Mouse (Mus musculus) limb, embryonic 14.5 days (tissue): ENCODE measurements around the gene Ubap2l. TPM values are rescaled to one million over a fixed set of nuclear protein-coding genes. Genes with fewer than 3 reads are reported as not detected.

Experiments used
- ATAC-seq: fragments of 200-750 bp; cut with Nextera tagmentation; 2 replicates; pipeline ENCODE4 v1.8.0; 2017; ENCODE audit warnings: low read depth, moderate number of reproducible peaks, moderate TSS enrichment; ENCODE audit not compliant: low FRiP score
- DNase-seq: peaks from one replicate; pipeline ENCODE4 v3.0.0-alpha.2; 2015; ENCODE audit warnings: low spot score
- H3K27ac ChIP-seq: fragments of 300-500 bp; sonication (generic); replicated peaks from 2 replicates; pipeline ENCODE4 v1.5.1; 2014; ENCODE audit warnings: low read depth, mild to moderate bottlenecking, low read length, moderate library complexity, mixed read lengths
- H3K27me3 ChIP-seq: fragments of 300-500 bp; sonication (generic); 2 replicates; pipeline ENCODE4 v1.6.1; 2014; ENCODE audit warnings: low read length, mixed read lengths; ENCODE audit not compliant: control insufficient read depth, insufficient read depth
- H3K36me3 ChIP-seq: fragments of 300-500 bp; sonication (generic); 2 replicates; pipeline ENCODE4 v1.6.1; 2014; ENCODE audit warnings: mild to moderate bottlenecking, low read length, moderate library complexity, mixed read lengths; ENCODE audit not compliant: control insufficient read depth, insufficient read depth
- H3K4me1 ChIP-seq: fragments of 300-500 bp; sonication (generic); 2 replicates; pipeline ENCODE4 v1.6.1; 2014; ENCODE audit warnings: antibody characterized with exemption, low read length, mixed read lengths; ENCODE audit not compliant: control insufficient read depth, insufficient read depth
- H3K4me2 ChIP-seq: fragments of 300-500 bp; sonication (generic); replicated peaks from 2 replicates; pipeline ENCODE4 v1.6.1; 2014; ENCODE audit warnings: low read depth, mild to moderate bottlenecking, low read length, moderate library complexity; ENCODE audit not compliant: severe bottlenecking
- H3K4me3 ChIP-seq: fragments of 300-500 bp; sonication (generic); replicated peaks from 2 replicates; pipeline ENCODE4 v1.5.1; 2014; ENCODE audit warnings: low read length
- H3K9ac ChIP-seq: fragments of 300-500 bp; sonication (generic); 2 replicates; pipeline ENCODE4 v1.6.1; 2014; ENCODE audit warnings: mild to moderate bottlenecking, low read depth, low read length, moderate library complexity; ENCODE audit not compliant: severe bottlenecking
- H3K9me3 ChIP-seq: fragments of 300-500 bp; sonication (generic); 2 replicates; pipeline ENCODE4 v1.6.1; 2016; ENCODE audit warnings: low read length; ENCODE audit not compliant: control insufficient read depth
- POLR2A ChIP-seq: fragments of 200-500 bp; IDR thresholded peaks from 2 replicates; pipeline ENCODE4 v1.8.0; 2012; ENCODE audit warnings: inconsistent platforms, mild to moderate bottlenecking, moderate library complexity, borderline replicate concordance; ENCODE audit not compliant: insufficient read depth, insufficient read length; ENCODE audit errors: extremely low read depth
- WGBS: fragments of 180-500 bp; shearing (Covaris S2); extraction: QIAGEN DNeasy Blood & Tissue Kit; methylation state at CpG from one replicate; pipeline ENCODE4 v1.1.7; 2014; 5-methylcytosine and 5-hydroxymethylcytosine counted together
- microRNA counts: library from miRNA; unstranded; fragments of <30 nt; microRNA quantifications from one replicate; lab custom pipeline; 2016
- microRNA-seq: library from miRNA; unstranded; fragments of <30 nt; microRNA quantifications from one replicate; pipeline ENCODE4, GENCODE M21; 2016
- polyA plus RNA-seq, 2 experiments: library from polyadenylated mRNA; depleted of rRNA in 1 of 2; stranded (reverse) in 1 of 2; unstranded in 1 of 2; fragments of >200 nt; fragmentation: Nextera tagmentation in 1 of 2; extraction: Ambion mirVana in 1 of 2; gene quantifications; 2 replicates each; pipeline versions ENCODE4 v1.2.1 to v1.2.3; 2012 to 2014

The Ubap2l gene
- polyA plus RNA-seq, 2 experiments: 205 to 214 TPM

DNA sequence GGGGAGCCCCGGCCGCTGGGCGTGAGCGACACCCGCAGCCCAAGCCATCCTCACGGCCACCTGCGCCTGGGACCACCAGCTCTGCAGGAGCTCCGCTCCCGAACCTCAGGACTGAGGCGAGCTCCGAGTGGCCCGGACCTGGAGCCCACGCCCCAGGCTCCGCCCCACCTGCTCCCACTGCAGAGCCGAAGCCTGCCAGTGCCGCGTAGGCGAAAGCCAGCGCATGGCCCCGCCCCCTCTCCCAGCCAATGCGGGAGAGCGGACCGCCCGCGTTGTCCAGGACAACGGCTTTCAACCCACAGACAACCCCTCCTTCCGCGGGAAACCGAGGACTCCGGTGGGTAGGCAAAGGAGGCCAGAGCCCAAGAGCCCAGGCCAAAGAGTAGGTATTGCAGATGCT, 92.0 kb downstream of the Ubap2l start:
- H3K4me2 ChIP-seq: peak overlapping the region; percentile 98
- no peaks in the 10 kb centered on the region for H3K27me3 ChIP-seq
- WGBS: 0% methylated on average over 22 of the region's 30 CpGs
- H3K9me3 ChIP-seq: no peaks in the 10 kb centered on the region
- peak; percentile 92 for ATAC-seq
- H3K27ac ChIP-seq: 0 out of 2 replicates have a peak overlapping the region, but pooled peaks have one; percentile 28
- H3K4me1 ChIP-seq: peaks cover 25% of the 10 kb centered on the region
- H3K9ac ChIP-seq: peak overlapping the region; percentile 60
- no peak for TF ChIP-seq POLR2A
- peak overlapping the region; percentile 86 for H3K4me3 ChIP-seq
- DNase-seq: peak; percentile 93
- peaks cover 40% of the 10 kb centered on the region for H3K36me3 ChIP-seq

DNA sequence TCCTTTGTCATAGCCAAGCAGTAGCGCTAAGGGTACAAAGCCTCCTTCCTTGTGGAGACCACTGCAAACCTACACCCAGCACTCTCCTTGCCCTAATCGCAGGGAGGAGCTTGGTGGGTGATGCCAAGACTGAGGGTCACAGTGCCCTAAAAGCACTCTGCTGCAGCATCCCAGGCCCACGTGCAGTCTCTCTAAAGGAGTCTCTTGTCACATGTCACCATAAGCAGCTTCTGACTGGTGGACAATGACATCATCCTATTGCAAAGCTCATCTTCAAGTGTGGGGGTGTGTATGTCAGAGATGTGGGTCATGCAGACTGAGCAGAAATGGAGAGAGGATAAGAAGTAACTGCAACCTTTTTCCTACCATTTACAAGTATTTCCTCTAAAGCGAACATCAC, 93.0 kb downstream of the Ubap2l start:
- Histone ChIP-seq H3K4me3 (no peak overlapping the region), H3K9ac (no peak overlapping the region), H3K9me3 (no peaks in the 10 kb centered on the region), H3K27ac (no peak overlapping the region), H3K4me1 (peaks cover 19% of the 10 kb centered on the region), H3K27me3 (no peaks in the 10 kb centered on the region), H3K36me3 (peaks cover 46% of the 10 kb centered on the region), H3K4me2 (0 out of 2 replicates have a peak overlapping the region, but pooled peaks have one; percentile 98)
- DNase-seq: no peak
- TF ChIP-seq POLR2A: no peak
- ATAC-seq: no peak
- 90% methylated on average over 4 of the region's 4 CpGs for WGBS

DNA sequence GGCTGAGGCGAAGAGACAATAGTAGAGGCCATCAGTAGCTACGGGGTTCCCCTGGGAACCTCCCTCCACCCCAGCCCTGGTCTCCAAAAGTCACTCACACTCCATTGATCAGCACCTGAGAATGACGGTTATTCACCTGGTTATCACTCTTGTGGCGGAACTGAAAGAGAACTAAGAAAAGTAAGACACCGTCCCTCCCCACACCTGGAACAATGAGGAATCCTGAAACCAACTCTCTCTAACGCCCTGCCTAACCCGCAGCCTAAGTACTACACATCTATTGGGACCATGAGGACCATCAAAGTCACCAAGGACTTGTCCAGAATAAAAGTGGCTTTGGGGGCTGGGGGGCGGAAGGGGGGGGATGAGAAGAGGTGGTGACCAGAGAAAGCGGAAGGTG, 94.5 kb downstream of the Ubap2l start:
- H3K36me3 ChIP-seq: peaks cover 62% of the 10 kb centered on the region
- no peak overlapping the region for H3K4me3 ChIP-seq
- no peak for DNase-seq
- no peaks in the 10 kb centered on the region for H3K27me3 ChIP-seq
- H3K9me3 ChIP-seq: no peaks in the 10 kb centered on the region
- ATAC-seq: no peak
- WGBS: 93% methylated on average over 9 of the region's 9 CpGs
- peaks cover 19% of the 10 kb centered on the region for H3K4me1 ChIP-seq
- H3K27ac ChIP-seq: no peak overlapping the region
- TF ChIP-seq POLR2A: no peak
- no peak overlapping the region for H3K9ac ChIP-seq
- H3K4me2 ChIP-seq: no peak overlapping the region

DNA sequence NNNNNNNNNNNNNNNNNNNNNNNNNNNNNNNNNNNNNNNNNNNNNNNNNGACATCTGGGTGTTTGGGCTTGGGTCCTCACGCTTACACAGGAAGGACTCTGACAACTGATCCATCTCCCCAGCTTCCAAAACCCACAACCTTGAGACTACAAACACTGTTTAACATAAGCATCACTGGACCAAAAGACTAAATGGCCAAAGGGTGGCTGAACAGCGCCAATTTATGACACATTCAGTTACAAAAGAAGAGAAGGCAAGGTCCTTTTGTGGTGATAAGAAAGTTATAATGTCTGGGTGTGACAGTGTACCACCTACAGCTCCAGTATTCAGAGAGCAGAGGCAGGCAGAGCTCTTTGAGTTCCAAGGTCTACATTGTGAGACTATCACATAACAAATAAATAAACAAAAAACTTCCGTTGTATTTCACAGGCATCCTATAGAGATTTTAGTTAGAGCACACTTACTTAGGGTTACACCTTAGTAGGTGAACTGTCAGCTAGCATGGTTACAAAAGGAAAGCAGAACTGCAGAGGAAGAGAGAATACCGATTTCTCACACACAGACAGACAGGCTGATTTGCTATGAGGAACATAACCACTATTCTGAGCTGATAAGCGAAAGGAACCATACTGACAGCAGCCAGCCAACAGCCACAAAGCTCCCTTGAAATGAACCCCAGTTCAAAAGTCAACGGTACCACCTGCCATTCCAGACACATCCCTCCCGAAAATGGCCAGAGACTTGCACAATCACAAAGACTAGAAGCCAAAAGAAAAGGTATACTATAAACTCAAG, 96.1 kb downstream of the Ubap2l start:
- peaks cover 11% of the 10 kb centered on the region for H3K4me1 ChIP-seq
- no peak for ATAC-seq
- H3K27ac ChIP-seq: no peak overlapping the region
- 91% methylated on average over 7 of the region's 7 CpGs for WGBS
- no peak overlapping the region for H3K4me3 ChIP-seq
- H3K9ac ChIP-seq: no peak overlapping the region
- TF ChIP-seq POLR2A: no peak
- no peak for DNase-seq
- H3K9me3 ChIP-seq: no peaks in the 10 kb centered on the region
- no peaks in the 10 kb centered on the region for H3K27me3 ChIP-seq
- no peak overlapping the region for H3K4me2 ChIP-seq
- peaks cover 77% of the 10 kb centered on the region for H3K36me3 ChIP-seq

DNA sequence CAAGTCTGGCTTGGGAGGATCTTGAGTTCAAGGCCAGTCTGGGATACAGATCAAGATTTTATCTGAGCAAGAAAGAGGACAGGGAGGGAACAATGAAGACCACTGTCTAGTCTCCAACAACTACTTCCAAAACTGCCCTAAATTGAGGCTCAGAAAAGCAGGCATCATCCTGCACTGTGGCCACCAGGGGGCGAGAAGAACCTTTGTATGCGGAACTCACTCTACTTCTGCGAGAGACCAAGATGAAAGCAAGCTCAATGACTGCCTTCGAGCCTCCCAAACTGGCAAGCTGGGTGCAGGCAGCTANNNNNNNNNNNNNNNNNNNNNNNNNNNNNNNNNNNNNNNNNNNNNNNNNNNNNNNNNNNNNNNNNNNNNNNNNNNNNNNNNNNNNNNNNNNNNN, 99.0 kb downstream of the Ubap2l start:
- no peak overlapping the region for H3K4me2 ChIP-seq
- peak; percentile 71 for DNase-seq
- TF ChIP-seq POLR2A: no peak
- no peak for ATAC-seq
- WGBS: 1% methylated on average over 4 of the region's 4 CpGs
- no peaks in the 10 kb centered on the region for H3K4me1 ChIP-seq
- H3K27ac ChIP-seq: no peak overlapping the region
- no peak overlapping the region for H3K9ac ChIP-seq
- no peaks in the 10 kb centered on the region for H3K9me3 ChIP-seq
- H3K27me3 ChIP-seq: no peaks in the 10 kb centered on the region
- H3K36me3 ChIP-seq: peaks cover 96% of the 10 kb centered on the region
- H3K4me3 ChIP-seq: no peak overlapping the region

MicroRNA genes within 50 kb of the gene (microRNA counts, 519-probe panel; counts per million panel counts)
- microRNA mmu-miR-190b (lab: Ali Mortazavi, UCI): 3,516 counts per million, percentile 70 among the panel's probes with 10 or more counts

Small RNA genes lying within 50 kb of the gene (microRNA-seq; reads per million reads assigned to microRNA genes)
- gene Mir190b (8.2 reads per million, percentile 19 among the genes with 10 or more reads in this experiment), gene Mir7669 (not detected)

Other genes with a start within 250 kb of the Ubap2l start
- gene She, start 221.3 kb downstream of the Ubap2l start, polyA plus RNA-seq (2012; rRNA removed): 2.9 TPM in 2 replicates
- gene She, start 221.3 kb downstream of the Ubap2l start, polyA plus RNA-seq (2014; fragmentation: Nextera tagmentation; extraction: Ambion mirVana): 4.7 and 4.9 TPM in 2 replicates
- 1.1 and 1.2 TPM in 2 replicates for gene Il6ra, start 139.4 kb downstream of the Ubap2l start, polyA plus RNA-seq (2012; rRNA removed)
- 1.3 and 1.5 TPM in 2 replicates for gene Il6ra, start 139.4 kb downstream of the Ubap2l start, polyA plus RNA-seq (2014; fragmentation: Nextera tagmentation; extraction: Ambion mirVana)
- gene Atp8b2, start 89.1 kb downstream of the Ubap2l start, polyA plus RNA-seq (2012; rRNA removed): 88.4 and 110 TPM in 2 replicates
- 20.5 and 24.6 TPM in 2 replicates for gene Atp8b2, start 89.1 kb downstream of the Ubap2l start, polyA plus RNA-seq (2014; fragmentation: Nextera tagmentation; extraction: Ambion mirVana)
- gene Hax1, start 53.8 kb downstream of the Ubap2l start, polyA plus RNA-seq (2012; rRNA removed): 110 and 121 TPM in 2 replicates
- 135 and 139 TPM in 2 replicates for gene Hax1, start 53.8 kb downstream of the Ubap2l start, polyA plus RNA-seq (2014; fragmentation: Nextera tagmentation; extraction: Ambion mirVana)
- 62.2 and 69.4 TPM in 2 replicates for gene 4933434E20Rik, start 992 bp downstream of the Ubap2l start, polyA plus RNA-seq (2012; rRNA removed)
- gene 4933434E20Rik, start 992 bp downstream of the Ubap2l start, polyA plus RNA-seq (2014; fragmentation: Nextera tagmentation; extraction: Ambion mirVana): 133 and 139 TPM in 2 replicates
- gene Tpm3, start 20.0 kb upstream of the Ubap2l start, polyA plus RNA-seq (2012; rRNA removed): 258 and 269 TPM in 2 replicates
- gene Tpm3, start 20.0 kb upstream of the Ubap2l start, polyA plus RNA-seq (2014; fragmentation: Nextera tagmentation; extraction: Ambion mirVana): 436 and 464 TPM in 2 replicates
- 2.5 and 2.6 TPM in 2 replicates for gene Nup210l, start 51.5 kb upstream of the Ubap2l start, polyA plus RNA-seq (2012; rRNA removed)
- gene Nup210l, start 51.5 kb upstream of the Ubap2l start, polyA plus RNA-seq (2014; fragmentation: Nextera tagmentation; extraction: Ambion mirVana): 0.30 and 0.47 TPM in 2 replicates
- gene Rps27, start 161.0 kb upstream of the Ubap2l start, polyA plus RNA-seq (2012; rRNA removed): 3,285 and 4,392 TPM in 2 replicates
- 2,297 and 2,465 TPM in 2 replicates for gene Rps27, start 161.0 kb upstream of the Ubap2l start, polyA plus RNA-seq (2014; fragmentation: Nextera tagmentation; extraction: Ambion mirVana)
- gene Rab13, start 161.1 kb upstream of the Ubap2l start, polyA plus RNA-seq (2012; rRNA removed): 23.8 and 35.8 TPM in 2 replicates
- gene Rab13, start 161.1 kb upstream of the Ubap2l start, polyA plus RNA-seq (2014; fragmentation: Nextera tagmentation; extraction: Ambion mirVana): 17.8 and 21.8 TPM in 2 replicates
- 74.2 and 78.2 TPM in 2 replicates for gene Jtb, start 179.0 kb upstream of the Ubap2l start, polyA plus RNA-seq (2012; rRNA removed)
- gene Jtb, start 179.0 kb upstream of the Ubap2l start, polyA plus RNA-seq (2014; fragmentation: Nextera tagmentation; extraction: Ambion mirVana): 120 and 130 TPM in 2 replicates
- 6.3 and 6.4 TPM in 2 replicates for gene Creb3l4, start 190.9 kb upstream of the Ubap2l start, polyA plus RNA-seq (2012; rRNA removed)
- gene Creb3l4, start 190.9 kb upstream of the Ubap2l start, polyA plus RNA-seq (2014; fragmentation: Nextera tagmentation; extraction: Ambion mirVana): 6.7 and 10.0 TPM in 2 replicates
- 56.8 and 66.4 TPM in 2 replicates for gene Slc39a1, start 195.5 kb upstream of the Ubap2l start, polyA plus RNA-seq (2012; rRNA removed)
- 104 and 111 TPM in 2 replicates for gene Slc39a1, start 195.5 kb upstream of the Ubap2l start, polyA plus RNA-seq (2014; fragmentation: Nextera tagmentation; extraction: Ambion mirVana)
- gene Crtc2, start 201.5 kb upstream of the Ubap2l start, polyA plus RNA-seq (2012; rRNA removed): 71.8 and 109 TPM in 2 replicates
- 17.5 and 18.1 TPM in 2 replicates for gene Crtc2, start 201.5 kb upstream of the Ubap2l start, polyA plus RNA-seq (2014; fragmentation: Nextera tagmentation; extraction: Ambion mirVana)
- gene Dennd4b, start 212.6 kb upstream of the Ubap2l start, polyA plus RNA-seq (2012; rRNA removed): 21.3 and 25.7 TPM in 2 replicates
- 3.6 and 6.4 TPM in 2 replicates for gene Dennd4b, start 212.6 kb upstream of the Ubap2l start, polyA plus RNA-seq (2014; fragmentation: Nextera tagmentation; extraction: Ambion mirVana)
- 39.9 and 44.6 TPM in 2 replicates for gene Gatad2b, start 240.6 kb upstream of the Ubap2l start, polyA plus RNA-seq (2012; rRNA removed)
- gene Gatad2b, start 240.6 kb upstream of the Ubap2l start, polyA plus RNA-seq (2014; fragmentation: Nextera tagmentation; extraction: Ambion mirVana): 16.8 and 17.6 TPM in 2 replicates